Mouse (Mus musculus) left cerebral cortex, postnatal 36 days (tissue): Measurements from ENCODE around the gene Camta1. TPM values are rescaled to one million over a fixed set of nuclear protein-coding genes. Genes with fewer than 3 reads are reported as not detected.
A peak's percentile ranks its signal among the peaks of the same experiment; 100 is the strongest.

ENCODE experiments used
- DNase-seq, 2 experiments: peaks; one replicate each; pipeline ENCODE4 v3.0.0; 2021 to 2022; ENCODE audit warnings: low spot score in 2 of 2, mixed read lengths in 1 of 2
- intact Hi-C: fragments of 180-260 bp; cut with DNase I; formaldehyde crosslinking; loops from one replicate; pipeline ENCODE4 v1.15.1; 2025
- total RNA-seq, 2 experiments: library from RNA; stranded (reverse); gene quantifications; 2 replicates each; pipeline ENCODE4 v1.2.3; 2021

Gene Camta1
- total RNA-seq, 2 experiments from 2014 or later = 207 to 216 TPM

DNA sequence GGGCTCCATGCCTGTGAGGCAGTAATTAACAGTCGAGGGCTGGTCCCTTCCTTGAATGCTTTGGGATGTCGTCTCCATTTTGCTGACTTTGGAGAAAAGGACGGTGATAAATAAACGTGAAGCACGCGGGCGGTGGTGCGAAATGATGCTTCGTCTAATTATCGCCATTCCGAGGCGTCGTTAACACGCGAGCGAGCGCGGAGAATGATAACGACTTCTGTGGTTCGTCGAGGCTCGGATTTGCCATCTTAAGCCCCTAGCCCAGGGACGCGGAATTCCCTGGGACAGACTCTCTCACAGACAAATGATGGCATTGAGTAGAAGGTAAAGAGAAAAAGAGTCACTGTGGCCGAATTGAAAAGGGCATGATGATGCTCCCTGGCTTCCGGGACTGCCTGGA is 485.4 kb downstream of the Camta1 start:
- no peak for DNase-seq
- intact Hi-C loops = no loop called here

DNA sequence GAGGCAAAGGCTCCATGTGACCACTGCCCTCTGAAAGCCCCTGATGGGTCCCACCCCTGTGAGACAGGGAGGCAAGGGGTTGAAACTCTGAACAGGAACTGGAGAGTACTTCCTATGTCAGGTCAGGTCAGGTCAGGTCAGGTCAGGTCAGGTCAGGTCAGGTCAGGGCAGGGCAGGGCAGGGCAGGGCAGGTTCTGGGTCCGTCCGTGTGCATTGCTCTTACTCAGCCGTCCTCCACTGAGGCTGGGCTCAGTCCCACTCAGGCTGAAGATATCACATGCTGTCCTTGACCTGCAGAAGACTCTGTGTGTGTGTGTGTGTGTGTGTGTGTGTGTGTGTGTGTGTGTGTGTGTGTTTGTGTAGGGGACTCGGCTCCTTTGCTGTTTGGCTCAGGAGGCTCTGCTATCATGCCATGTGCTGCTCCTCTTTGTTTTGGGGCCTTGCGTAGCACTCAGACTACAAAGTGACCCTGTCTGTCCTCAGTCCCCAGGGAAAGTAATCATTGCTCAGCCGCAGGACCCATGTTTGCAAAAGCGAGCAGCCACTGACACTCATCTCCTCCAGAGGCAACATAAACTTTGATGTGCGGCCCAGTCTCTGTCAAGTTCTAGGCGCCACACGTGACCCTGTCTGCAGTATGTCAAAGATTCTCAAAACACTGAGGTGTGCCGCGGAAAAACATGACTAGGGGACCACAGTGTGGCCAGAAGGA is 488.7 kb downstream of the Camta1 start:
- no peak for DNase-seq
- intact Hi-C loops = no loop called here

DNA sequence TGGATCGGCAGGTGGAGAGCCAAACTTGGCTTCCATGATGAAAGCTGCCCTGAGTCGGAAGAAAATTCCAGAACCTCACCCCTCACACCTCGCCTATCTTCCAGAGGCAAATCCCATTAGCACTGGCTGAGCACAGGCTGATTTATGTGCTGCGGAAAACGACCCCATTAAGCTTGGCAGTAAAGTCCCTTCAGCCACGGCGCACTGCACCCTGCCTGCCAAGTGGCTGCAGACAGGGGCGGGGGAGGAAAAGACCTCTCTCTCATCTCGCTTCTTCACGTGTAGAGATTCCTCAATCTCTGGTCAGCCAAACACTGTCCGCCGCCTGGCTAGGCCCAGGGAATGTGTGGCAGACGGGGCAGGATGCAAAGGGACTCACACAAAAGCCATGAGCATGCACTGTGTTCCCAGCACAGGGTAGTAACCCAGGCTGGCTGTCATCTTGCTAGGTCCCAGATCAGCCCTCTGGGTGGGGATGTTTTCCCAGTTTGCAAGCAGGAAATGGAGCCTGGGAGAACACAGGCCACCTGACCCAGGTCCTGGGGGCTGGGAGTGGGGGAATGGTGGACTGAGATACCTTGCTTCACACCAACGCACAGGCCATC is 494.6 kb downstream of the Camta1 start:
- DNase-seq = no peak
- intact Hi-C loops = no loop called here

DNA sequence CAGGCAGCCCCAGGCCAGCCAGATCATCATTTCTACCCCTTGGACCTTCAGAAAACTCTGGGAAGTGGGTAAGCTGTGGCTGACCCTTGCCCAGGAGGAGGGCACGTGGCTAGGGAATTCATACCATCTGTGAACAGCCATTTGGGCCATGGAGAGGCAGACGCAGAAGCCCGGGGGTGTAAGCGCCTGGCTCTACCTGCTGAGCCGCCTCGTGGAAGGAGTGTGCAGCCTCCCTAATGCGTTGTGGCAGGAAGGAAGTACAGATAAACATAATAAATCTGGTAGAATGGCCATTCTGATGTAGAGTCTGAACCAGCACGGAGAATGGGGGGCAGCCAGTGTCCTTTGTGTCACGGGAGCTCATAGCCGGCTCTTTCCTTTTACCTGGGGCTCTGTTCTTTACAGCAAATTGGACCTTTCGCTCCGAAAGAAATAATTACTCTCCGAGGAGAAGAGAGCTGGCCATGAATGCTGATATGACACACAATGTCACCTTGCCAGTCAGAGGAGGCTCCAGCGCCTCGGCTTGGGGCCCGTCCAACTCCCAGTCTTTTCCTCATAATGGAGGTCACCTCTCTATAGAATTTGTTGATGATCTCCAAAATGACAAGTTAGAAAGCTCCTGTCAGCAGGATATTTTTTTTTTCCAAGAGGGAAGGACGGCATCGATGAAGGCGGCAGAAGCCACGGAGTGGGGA is 500.6 kb downstream of the Camta1 start:
- no peak for DNase-seq
- intact Hi-C loops = no loop called here

DNA sequence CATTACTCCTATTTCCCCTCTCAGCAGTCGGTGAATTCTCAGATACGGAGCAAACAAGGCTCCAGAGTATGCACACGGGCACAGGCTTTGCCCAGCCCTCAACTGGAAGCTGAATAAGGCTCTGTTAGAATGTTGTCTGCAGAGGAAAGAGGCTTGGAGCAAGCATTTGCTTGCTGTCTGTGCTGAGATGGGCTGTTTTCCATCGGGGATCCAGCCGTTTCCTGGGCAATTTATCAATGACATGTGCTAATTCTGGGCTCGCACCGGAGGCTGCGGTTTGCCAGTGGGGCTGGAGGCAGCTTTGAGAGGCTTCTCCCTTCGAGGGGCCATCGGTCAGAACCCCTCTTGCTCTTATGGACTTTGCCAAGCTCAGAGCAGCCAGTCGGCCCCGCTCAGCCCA is 506.2 kb downstream of the Camta1 start:
- no peak for DNase-seq
- intact Hi-C loops = no loop called here

DNA sequence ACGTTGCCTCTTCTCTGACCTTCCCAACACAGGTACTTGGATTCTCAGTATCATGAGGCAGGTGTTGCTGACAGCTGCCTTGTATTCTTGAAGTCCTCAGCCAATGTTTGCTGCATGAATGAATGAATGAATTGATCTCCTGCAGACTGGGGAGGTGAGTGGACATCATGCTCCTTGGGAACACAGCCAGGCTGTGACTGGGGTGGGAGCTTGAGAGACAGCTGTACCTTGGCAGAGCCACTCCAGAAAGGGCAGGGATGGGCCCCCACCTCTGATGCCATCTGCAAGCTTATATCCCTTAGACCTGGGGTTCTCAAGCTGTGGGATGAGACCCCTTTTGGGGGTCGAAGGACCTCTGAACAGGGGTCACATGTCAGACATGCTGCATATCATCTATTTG is 508.9 kb downstream of the Camta1 start:
- intact Hi-C loops = no loop called here
- DNase-seq = no peak

DNA sequence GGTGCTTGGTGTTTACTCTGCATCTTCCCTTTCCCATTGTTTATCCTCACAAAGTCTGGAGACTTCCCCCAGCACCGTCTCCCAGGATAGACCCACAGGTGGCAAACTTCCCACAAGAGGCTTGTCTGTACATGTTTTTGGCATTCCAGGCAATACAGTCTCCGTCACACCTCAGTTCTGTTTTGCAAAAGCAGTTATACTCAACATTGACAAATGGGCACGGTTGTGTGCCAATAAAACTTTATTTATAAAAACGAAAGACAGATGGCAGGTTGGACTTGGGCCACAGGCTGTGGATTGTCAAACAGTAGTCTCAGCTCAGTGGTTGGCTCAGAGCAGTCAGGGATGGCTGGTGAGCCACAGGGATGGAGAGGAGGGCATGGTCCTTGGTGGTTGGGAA is 509.4 kb downstream of the Camta1 start:
- intact Hi-C loops = no loop called here
- DNase-seq = no peak

DNA sequence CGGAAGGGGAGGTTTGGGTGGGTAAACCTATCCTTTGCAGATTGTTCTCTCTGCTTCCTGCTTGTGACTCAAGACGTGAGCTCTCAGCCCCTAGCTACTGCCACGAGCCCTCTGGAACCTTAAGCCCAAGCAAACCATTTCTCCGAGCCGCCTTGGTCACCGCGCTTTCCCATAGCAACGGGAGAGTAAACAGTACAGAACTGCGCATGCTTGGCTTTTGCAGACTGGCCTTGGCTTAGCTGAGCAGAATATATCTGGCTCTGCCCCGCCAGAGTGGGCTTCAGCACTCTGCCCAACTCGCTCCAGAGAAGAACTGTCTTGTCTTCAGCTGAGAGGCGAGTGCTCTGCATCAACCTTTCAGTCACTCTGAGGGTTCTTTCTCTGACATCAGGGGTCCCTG is 509.9 kb downstream of the Camta1 start:
- peak in 1 of 2 experiments; percentile 23 for DNase-seq
- intact Hi-C loops = no loop called here

DNA sequence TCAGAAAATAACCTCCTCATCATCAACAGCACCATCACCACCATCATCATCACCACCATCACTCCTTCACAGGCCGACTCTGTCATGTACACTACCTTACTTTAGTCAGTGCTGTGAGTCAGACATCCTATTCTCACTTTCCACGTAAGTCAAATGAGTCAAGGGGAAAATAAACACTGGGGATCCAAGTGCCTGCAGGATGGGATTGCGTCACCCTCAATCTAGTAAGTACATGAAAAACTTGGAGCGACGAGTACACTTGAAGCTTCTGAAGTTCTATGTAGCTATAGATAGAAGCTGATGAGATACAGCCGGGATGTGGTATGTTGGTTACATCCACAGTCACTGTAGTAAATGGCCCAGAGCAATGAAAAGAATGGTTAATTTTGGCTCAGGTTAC is 514.1 kb downstream of the Camta1 start:
- no peak for DNase-seq
- intact Hi-C loops = no loop called here

DNA sequence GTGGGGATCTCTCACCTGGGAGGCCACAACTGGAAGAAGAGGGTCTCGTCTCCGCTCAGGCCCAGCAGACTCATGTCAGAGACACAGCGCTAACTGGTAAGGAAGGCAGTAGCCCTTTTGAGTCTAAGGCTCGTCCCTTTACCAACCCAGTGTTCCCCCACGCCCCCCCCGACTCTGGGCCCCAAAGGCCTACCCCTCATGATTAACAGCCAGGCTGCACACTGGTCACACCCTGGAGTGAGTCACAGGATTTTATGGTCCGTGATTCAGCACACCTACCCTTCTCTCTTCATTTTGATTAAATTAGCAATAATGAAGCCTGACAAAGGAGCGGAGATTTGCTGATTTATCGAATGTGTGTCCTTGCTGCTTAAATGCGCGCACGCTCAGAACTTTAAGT is 515.0 kb downstream of the Camta1 start:
- DNase-seq = no peak
- intact Hi-C loops = no loop called here

DNA sequence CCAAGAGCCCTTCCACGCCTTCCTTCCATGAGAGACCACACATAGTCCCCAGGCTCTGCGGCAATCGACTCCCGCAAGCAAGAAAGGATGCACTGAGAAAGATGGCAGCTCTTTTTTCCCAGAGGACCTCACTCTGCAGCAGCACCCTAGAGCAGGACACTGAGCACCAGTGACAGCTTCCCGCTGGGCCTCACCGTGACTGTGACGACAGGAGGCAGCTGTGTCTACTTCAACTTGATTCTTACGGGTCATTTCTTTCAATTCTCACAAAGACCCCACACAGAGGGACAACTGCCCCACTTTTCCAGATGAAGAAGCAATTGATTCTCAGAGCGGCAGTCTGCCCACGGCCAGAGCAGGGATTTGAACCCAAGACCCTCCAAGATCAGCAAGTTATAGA is 516.9 kb downstream of the Camta1 start:
- no peak for DNase-seq
- intact Hi-C loops = no loop called here

DNA sequence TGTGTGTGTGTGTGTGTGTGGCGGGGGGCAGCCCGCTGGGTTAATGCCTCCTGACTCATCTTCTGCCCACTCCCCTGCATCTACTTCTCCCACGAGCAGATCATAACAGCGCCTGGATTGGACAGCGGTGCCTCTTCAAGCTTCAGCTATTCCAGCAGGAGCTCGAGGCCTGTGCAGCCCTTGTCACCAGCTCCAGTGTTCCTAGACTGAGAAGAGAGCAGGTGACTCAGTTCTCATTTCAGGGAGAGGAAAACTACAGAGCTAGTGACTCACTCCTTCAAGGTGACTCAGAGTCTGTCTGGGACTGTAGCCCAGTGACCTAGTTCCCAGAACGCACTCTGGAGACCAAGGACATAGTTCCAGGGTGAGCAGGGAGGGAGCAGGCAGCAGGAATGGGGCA is 522.3 kb downstream of the Camta1 start:
- peak; percentile 35 to 55 for DNase-seq
- intact Hi-C loops = loop anchor here (5.0 to 10.0 kb wide), 2 partner anchors 73 to 515 kb away; no protein-coding TSS in a partner anchor

DNA sequence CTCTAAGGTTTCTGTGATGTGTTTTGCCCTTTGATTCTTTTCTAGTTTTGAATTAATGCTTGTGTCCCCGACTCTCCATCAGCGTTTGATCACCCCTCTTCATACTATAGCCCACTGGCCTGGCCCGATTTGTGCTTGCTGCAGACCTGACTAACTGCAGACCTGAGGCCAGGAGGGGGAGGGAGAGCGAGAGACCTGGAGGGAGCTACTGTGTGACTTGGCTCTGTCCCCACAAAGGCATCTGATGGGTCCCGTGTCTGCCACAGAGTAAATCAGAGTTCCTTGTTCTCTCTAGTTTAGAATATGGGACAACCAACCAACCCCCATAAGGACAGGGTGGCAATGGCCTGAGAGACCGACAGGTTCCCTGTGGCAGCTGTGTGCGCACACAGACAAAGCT is 522.7 kb downstream of the Camta1 start:
- intact Hi-C loops = loop anchor here (5.0 to 10.0 kb wide), 2 partner anchors 73 to 516 kb away; no protein-coding TSS in a partner anchor
- DNase-seq = no peak

DNA sequence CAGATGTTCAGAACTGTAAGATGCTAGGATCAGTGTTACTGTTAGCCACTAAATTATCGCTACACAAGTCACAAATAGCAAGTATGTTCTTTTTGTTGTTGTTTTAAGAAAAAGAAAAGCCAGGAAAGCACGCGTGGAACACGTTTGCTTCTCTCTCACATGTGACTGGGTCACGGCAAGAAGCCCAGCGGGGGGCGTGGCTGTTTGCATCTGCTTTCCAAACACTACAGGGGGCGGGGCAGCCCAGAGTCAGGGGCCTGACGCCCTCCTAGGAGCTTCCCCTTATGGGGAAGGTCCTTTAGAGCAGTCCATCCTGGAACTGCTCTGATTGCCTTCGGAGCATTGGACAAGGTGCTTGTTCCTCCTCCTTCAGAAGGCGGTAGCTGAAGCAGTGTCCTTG is 524.1 kb downstream of the Camta1 start:
- DNase-seq = no peak

DNA sequence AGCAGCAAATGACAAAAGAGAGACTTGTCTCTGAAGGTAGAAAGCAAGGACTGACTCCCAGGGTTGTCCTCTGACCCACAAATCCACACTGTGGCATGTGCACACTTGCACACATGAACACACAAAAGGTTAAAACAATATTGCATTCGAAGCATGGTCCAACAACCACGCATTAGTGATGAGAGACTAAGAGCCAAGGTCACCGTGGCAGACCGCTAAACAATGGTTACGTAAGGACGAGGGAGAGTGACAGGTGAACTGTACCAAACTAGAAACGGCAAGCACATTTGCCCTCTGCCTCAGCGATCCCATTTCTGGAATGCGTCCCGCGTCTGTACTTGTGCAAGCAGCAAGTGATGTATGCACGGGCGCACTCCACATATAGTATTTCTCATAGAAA is 525.3 kb downstream of the Camta1 start:
- intact Hi-C loops = loop anchor here (5.0 to 10.0 kb wide), 2 partner anchors 76 to 518 kb away; no protein-coding TSS in a partner anchor
- DNase-seq = no peak

More for the DNA sequence above, 524.1 kb downstream of the Camta1 start:
- intact Hi-C loops = loop anchor here (5.0 to 10.0 kb wide), 2 partner anchors 75 to 517 kb away; no protein-coding TSS in a partner anchor

DNA sequence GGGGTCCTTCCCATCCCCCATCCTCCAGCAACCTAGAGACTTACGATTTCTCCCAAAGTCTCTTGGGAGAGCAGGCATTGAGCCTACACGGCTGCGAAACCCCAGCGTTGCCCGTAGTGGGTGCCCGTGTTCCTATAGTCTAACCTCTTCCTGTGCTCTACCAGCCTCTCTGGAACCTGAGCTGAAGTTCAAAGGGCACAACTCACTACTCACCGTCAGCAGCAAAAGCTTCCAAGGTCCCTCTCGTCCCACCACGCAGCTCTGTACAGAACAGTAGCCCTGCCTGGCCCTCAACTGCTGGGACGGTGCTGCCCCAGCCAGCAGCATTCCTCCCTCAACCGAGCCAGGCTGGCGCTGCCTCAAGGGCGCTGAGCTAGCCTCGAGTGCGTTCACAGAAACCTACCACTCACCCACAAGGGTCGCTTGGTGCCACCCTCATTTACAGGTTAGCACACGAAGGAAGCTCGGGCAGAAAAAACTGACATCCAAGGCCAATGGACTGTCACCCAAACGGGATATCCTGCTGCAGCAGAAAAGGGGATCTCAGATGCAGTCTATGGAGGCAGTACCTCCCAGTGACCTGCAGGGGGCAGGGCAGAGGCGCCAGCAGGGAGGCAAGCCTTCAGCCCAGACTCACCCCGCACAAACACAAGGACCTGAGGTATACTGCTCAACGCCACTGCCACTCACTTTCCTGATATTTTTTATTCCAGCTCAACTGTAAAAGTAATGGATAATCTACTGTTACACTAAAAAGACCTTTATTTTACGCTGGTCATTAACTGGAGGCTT is 526.5 kb downstream of the Camta1 start:
- intact Hi-C loops = loop anchor here (5.0 to 10.0 kb wide), 2 partner anchors 77 to 520 kb away; no protein-coding TSS in a partner anchor
- peak in 1 of 2 experiments; percentile 38 for DNase-seq

DNA sequence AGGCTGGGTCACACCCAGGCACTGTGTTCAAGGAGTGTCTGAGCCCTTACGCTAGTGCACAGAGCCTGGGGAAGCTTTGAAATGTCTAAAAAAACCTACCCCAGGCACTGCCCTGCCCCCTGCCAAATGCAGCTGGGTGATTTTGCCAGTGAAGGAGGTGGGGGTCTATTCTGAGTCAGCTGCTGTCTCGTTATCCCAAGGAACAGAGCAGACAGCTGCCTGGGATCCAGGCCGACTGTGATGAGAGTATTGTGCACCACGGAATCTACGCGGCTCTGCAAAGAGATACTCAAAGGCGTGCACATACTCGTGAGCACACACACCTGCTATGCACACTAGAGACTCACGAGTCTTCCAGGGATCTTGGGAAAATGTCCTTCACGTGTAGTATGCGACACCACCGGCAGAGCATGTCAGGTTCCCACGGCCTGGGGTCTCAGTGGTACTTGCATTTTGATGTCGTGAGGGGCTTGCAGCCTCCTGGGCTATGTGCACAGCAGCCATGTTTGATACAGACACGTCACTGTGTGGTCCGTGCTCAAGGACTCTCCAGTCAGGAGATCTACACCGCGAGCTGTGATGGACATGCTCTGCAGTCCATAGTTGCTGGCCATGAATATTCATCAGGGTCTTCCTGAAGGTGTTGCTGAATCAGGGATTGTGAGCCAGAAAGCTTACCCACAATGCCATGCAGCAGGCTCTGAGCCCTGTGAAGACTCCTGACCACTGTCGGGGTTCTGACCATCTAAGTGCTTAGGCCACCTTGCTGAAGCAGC is 529.4 kb downstream of the Camta1 start:
- intact Hi-C loops = loop anchor here (10.0 kb wide), 1 partner anchor 523 kb away; no protein-coding TSS in a partner anchor
- DNase-seq = no peak

DNA sequence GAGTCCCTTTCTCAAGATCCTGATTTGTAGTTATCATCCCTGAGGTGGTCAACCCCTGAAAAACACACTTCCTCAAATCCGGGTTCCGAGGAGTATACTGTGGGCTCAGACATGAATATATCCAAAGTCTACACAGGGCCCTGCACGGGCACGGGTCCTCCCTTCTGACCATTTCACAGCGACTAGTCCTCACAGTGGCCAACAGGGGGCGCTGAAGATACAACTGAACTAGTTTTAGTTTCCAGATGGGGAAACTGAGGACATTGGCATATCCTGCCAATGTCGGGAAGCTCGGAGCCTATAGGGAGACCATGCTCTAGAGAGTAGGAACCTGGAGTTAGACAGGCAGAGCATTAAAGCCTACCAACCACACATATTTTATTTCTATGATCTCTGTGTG is 530.7 kb downstream of the Camta1 start:
- no peak for DNase-seq
- intact Hi-C loops = loop anchor here (10.0 kb wide), 1 partner anchor 524 kb away; no protein-coding TSS in a partner anchor

DNA sequence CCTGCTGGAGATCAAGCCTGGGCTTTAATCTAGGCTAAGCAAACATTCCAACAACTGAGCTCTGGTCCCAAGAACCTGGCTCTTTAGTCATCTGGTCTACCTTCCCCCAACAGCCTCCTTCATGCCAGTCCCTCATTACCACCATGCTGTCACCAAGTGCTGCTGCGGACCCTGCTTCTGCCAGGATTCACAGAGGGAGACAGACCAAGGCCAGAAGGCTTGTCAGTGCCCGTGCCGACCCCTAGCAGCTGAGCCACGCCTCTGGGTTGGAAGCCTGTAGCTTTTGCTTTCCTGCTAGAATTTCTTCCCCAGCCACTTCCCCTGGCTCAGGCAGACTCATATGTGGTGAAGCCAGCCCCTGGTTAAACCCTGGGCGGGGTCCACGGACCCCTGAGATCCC is 533.6 kb downstream of the Camta1 start:
- DNase-seq = no peak
- intact Hi-C loops = no loop called here
